Mouse (Mus musculus) ZHBTc4 (cell line): Measurements from ENCODE around the gene Acsbg1.
"Not testable (repeated sequence)": the region's sequence is repeated elsewhere in the genome, so short reads cannot be mapped to it uniquely, and the experiment has no call there.

Experiments used
- DNase-seq: peaks from one replicate; pipeline ENCODE4 v3.0.0-alpha.2; 2011; ENCODE audit warnings: low read depth, low spot score

Gene Acsbg1

GRCm38 (mm10) chr9:54614182-54614850, 47.4 kb downstream of the Acsbg1 start:
- DNase-seq: peak; percentile 74

DNA sequence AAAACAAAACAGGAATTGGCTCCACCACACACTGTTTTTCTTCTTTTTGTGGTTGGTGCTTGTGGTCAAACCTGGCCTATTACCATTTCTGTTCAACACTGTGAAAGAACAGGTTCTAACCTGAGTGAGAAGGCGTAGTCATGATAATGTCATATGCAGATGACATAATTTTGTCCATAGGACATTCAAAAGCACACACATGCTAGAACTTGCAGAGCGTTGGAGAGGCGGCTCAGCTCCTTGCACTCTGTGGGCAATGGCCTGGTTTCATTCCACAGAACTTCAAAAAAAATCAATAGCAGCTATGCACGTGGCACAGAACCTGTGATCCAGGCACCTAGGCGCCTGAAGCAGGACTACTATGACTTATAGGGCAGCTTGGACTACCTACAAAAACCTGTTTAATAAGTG, 48.9 kb downstream of the Acsbg1 start:
- DNase-seq: no peak

DNA sequence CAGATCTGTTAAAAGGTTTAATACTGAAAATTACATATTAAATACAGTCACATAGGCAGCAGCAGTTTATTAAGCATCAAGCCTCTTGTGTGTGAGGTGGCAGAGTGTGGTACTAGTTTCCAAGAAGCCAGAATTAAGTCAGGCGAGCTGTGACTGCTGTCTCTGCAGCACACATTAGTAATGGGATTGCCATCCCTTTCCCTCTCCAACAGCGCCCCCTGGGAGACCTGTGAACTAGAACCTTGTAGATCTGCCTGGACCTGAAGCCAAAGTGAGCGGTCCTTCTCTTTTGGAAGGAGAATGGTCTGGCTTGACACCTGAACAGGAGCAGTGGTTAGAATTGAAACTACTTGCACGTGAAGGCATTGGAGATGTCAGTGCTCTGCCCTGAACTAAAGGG, 56.8 kb downstream of the Acsbg1 start:
- DNase-seq: peak; percentile 74

GRCm38 (mm10) chr9:54604131-54604654, 57.5 kb downstream of the Acsbg1 start:
- DNase-seq: no peak

DNA sequence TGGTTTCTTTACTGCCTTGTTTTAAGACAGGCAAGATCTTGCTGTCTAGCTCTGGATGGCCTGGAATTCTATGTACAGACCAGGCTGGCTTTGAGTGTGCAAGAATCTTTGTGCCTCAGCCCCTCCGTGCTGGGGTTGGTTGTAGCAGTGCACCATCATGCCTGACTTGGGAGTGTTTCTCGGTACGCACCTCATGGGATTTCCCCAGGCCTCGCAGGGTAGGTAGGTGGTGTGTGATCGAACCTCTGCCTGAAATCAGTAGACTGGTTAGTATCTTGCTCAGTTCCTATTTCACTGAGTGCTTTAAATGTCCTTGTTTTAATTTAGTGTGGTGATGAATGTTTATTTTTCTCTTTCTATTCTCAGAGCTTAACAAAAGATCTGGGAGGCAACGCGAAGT, 58.8 kb downstream of the Acsbg1 start:
- no peak for DNase-seq

DNA sequence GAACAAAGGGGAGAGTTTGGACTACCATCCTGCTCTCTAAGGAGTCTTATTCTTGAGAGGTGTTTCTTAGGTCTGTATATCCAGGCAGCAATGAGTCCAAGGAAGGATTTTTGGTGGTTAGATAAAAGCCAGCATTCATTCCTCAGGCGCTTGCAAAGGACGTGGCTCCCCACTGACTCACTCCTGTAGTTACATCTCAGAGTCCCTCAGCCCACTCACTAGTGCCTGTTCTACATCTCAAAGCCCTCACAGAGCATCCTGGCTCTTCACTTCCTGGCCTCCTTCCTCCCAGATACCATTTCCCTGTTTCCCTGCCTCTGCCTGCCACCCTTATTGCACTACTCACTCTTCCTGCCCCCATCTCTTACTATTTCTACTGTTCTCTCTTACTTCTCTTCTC, 59.3 kb downstream of the Acsbg1 start:
- no peak for DNase-seq

DNA sequence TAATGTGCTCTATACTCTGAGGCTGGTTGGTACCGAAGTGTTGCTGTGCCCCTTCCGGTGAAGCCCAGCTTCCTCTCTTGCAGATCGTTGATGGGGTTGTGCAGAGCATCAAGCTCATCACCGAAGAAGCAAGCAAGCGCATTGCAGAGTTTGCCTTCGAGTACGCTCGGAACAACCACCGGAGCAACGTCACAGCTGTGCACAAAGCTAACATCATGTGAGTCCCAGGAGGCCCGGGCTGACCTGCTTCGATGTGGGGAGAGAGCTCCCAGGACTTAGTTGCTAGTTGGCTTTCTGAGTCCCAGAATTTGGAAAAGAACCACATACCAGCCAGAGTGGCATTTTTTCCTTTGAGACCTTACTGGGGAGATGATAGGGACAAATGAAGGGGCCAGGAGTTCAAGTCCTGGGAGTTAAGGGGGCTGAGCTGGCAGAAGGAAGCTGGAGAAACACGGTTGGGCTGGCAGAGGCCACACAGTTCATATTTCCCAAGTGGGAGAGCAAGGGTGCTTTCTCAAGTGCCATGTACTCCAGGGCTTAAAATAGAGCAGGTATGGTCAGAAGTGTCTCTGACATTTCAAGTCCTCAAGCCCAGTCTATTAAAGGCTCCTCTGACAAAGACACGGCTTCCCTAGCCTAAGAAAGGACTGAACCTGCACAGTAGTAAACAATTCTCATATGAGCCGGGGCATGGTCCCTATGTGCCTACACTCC, 64.8 kb downstream of the Acsbg1 start:
- DNase-seq: no peak

GRCm38 (mm10) chr9:54593652-54594051, 68.0 kb downstream of the Acsbg1 start:
- DNase-seq: peak; percentile 94

DNA sequence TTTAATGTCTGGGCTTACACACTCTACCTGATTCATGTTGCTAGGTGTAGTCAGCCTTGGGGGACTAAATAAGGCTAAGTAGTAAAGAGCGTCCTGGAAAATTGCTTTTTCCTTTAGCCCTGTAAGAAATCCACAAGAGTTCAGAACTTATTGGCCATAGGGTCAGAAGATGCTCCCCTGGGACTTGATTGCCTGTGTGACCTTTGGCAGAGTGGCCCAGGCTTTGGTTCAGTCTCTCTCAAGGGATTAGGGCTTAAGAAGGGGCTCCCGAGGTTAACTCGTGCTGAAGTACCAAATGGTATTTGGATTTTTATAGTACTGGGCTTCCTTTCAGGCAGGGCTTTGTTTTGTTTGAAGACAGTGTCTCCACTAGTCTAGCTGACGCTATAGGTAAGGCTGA, 73.8 kb downstream of the Acsbg1 start:
- DNase-seq: no peak

- peak; percentile 98 for DNase-seq
Measured at GRCm38 (mm10) chr9:54586199-54587061, 75.2 kb downstream of the Acsbg1 start, which contains the start of gene Idh3a. Gene Idh3a, plus strand, starts transcription at chr9:54586334.

- no peak for DNase-seq
Measured at GRCm38 (mm10) chr9:54585839-54586198, 75.9 kb downstream of the Acsbg1 start.

DNA sequence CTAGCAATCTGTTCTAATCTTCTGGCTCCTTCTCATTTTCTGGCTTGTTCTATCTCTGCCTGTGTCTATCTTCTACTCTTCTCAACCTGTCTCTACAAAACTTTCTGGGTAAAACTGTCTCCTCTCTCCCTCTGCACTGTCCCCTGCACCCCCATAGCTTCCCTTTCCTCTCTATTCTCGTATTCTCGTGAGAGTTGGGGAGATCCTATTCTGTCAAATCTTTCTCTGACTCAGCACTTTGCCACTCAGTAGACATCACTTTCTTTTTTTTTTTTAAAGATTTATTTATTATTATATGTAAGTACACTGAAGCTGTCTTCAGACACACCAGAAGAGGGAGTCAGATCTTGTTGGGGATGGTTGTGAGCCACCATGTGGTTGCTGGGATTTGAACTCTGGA, 77.5 kb downstream of the Acsbg1 start:
- DNase-seq: not testable (repeated sequence)

- DNase-seq: no peak
Measured at GRCm38 (mm10) chr9:54583712-54584111, 78.0 kb downstream of the Acsbg1 start.

DNA sequence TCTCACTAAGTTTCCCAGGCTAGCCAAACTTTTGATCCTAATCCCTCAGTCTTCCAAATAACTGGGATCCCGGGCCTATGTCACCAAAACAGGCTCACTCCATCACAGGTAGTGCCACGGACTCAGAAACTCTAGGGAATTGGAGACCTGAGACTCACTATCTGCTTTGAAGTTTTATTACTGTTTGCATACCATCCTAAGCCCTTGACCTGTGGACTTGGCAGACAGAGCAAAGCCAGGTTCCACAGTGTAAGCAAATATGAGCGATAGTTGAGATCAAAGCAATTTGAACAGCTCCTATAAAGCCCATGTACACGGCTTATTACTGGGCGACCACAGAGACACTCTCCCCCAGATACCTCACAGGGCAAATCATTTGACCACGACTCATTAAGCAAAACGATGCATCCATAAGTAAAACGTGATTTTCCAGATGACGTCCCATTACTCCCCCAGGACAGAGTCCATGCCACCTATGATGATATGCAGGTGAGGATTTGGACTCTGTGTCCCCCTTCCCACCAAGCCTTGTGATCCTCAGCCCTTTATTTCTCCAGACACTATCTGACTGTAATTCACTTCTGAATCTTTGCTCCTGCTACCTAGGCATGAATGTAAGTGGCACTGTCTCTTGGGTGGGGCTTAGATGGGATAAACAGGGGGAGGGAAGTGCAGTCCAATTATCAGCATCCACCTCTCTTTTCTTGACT, 90.4 kb downstream of the Acsbg1 start:
- DNase-seq: no peak

- DNase-seq: peak; percentile 60
Measured at GRCm38 (mm10) chr9:54568732-54569131, 92.9 kb downstream of the Acsbg1 start.

DNA sequence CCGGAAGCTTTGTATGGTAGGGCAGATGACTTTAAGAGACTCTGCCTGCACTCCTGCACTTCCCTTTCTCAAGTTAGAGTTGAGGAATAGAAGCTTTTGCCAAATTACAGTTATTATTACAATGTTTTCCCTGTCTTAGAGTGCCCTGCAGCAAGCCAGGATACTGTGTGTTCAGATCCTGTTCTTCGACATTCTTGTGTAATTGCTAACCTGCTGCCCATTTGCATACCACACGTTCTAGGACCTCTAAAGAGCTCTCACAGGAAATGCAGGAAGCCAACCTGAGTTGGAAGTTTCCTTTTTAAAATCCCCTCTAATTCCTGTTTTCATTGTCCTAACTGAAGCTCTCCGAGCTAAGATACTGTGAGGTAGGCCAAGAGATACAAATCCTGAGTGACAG, 94.7 kb downstream of the Acsbg1 start:
- DNase-seq: no peak

DNA sequence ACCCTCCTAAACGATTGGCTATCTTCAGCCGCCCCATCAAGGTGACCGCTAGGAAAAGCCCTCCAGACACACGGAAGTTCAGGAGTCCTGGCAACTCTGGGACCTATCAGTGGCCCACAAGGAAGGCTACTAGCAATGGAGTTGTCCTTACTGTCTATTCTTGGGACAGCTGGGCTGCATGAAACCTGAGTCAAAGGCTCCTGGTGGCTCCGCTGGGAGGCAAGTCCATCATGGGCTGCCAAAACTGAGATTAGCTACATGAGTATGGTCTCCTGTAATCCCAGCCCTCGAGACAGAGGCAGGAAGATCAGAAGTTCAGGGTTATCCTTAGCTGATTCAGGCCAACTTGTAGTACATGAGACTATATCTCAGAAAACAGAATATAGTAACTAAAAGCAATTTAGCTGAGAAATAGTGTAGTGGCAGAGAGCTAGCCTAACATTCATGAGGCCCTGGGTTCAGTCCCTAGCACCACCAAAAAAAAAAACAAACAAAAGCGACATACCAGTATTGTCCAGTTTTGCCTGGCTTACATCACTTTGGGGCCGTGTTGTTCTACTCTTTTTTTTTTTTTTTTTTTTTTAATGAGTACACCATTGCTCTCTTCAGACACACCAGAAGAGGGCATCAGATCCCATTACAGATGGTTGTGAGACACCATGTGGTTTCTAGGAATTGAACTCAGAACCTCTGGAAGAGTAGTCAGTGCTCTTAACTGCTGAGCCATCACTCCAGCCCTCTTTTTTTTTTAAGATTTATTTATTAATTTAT, 100.7 kb downstream of the Acsbg1 start:
- DNase-seq: peak; percentile 9

DNA sequence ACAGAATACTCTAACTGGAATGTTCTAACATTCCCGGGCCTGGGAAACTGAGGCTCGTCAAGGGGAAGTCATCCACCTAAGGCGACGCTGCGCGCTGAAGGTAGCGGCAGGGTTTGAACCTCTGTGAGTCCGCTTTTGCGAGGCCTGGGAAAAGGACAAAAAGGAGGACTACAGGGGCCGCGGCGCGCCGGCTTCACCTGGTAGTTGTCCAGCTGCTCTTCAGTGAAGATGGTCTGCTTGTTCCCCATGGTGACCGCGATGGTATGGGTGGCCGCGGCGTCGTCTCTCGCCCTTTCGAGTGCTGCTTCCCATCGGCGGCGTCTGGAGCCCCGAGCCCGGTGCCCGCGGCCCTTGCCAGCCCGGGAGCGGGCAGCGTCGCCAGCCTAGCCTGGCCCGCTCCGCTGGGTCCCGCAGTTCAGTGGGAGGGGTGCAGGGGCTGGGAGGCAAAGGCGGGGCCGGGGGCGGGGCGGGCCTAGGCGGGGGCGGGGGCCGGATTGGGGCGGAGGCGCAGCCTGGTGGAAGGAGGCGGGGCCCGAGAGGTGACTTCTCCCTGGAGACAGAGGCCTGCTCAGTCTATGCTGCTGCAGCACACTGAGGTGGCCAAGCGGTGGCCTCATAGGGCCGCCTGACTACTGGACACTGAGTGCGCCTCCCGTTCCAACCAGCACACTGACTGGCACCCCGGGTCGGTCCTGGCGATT, 101.7 kb downstream of the Acsbg1 start, which contains the start of gene Cib2:
TSS of gene Cib2 (minus strand) at position 448 of the 701 bp plus-strand sequence.
- DNase-seq: peak; percentile 77

DNA sequence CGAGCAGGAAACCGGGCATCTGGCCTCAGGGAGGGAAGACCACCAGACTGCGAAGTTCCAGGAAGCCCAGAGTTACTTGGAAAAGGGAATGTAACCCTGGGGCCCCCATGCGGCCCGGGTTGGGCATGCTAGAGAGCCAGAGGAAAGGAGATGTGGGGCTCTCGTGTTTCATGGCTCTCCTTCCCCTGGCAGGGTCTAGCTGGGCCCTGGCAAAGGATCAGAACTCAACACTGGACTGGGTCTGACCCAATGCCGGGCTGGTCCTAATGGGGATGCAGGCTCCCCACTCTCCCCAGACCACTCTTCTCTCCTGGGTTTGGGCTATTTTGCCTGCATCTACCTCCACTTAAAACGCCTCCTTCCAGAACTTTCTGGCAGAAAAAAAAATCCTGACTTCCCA, 102.9 kb downstream of the Acsbg1 start:
- DNase-seq: no peak

DNA sequence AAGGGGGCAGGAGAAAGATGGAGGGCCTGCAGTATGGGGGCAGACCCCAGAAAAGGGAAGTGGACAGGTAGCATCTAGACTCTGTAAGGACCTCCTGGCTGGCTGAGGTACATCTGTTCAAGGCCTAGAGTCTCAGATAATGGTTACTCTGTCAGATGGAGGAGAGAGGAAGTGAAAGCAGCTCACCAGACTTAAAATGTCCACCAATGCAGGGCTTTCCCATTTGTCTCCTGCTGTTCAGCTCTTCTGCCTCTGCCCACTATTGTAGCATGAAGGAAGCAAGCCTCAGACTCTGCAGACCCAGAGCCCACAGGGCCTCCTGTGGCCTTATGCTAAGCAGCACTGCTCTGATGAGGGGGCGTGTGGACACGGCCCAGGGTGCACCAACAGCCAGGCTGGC, 106.6 kb downstream of the Acsbg1 start:
- DNase-seq: no peak
